Mouse (Mus musculus) granulocyte monocyte progenitor cell, adult 5-6 weeks (primary cell): ENCODE measurements at regions not wholly inside any gene's neighbourhood (a gene's known extent, or its start where the extent isn't known, plus 50 kb on each side); places are given as distances from the start of the nearest gene placed in this dataset.
A peak's percentile ranks its signal among the peaks of the same experiment; 100 is the strongest.

Experiments
- ATAC-seq: replicated peaks from 2 replicates; pipeline ENCODE4 v1.8.0; 2016; ENCODE audit warnings: mild to moderate bottlenecking, moderate TSS enrichment, inconsistent platforms; ENCODE audit not compliant: poor library complexity, severe bottlenecking

DNA sequence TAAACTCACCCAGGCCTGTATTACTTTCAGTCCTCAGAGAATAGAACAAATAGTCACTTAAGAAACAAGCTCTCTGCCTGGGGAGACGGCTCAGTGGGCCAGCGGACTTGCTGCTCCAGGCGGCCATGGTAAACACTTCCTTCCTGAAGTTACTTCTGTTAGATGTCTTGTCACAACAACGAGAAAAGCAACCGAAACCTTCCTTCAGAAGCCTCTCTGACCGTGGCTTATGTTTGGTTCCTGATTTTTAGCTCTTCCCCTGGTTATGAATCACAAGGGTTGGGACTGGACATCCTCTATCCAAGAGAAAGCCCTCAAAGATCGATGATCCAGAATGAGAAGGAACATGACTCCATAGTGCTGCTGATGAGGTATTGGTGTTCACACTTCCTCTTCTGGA, 73.5 kb downstream of the Dyrk2 start:
- ATAC-seq = peak; percentile 92

DNA sequence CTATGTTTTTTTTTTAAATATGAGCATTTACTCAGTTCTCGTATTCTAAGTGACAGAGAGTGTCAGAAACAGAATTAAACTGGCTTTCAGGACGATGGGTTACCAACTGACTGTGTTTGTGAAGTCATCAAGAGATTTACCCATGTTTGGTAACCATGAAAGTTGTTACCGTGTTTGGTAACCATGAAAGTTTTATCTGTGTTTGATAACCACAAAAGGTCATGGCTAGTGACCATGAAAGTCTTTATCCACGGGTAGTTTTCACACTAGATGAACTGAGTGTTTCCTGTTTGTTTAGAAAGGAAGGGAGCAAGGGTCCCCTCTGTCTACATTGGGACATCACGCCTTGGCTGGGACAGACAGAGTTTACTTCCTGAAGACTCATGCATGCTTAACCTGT, 72.8 kb downstream of the Dyrk2 start:
- ATAC-seq = peak; percentile 36

DNA sequence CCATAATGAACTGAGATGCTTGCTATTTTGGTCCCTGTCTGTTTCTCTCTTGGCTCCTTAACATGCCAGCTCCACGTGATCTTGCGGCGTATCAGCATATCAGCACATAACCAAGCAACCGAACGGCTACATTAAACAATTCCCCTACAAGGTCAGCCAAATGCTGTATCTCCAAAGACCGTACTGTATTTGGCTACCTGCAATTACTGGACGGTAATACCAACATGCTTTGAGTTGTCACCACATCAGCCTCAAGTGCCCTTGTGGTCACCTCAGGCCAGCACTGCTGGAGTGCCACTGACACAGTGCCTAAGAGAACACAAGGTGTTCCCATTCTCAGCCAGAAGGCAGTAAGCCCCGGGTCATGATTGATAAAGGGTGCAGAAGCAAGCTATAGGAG, 70.2 kb downstream of the Dyrk2 start:
- no peak for ATAC-seq

DNA sequence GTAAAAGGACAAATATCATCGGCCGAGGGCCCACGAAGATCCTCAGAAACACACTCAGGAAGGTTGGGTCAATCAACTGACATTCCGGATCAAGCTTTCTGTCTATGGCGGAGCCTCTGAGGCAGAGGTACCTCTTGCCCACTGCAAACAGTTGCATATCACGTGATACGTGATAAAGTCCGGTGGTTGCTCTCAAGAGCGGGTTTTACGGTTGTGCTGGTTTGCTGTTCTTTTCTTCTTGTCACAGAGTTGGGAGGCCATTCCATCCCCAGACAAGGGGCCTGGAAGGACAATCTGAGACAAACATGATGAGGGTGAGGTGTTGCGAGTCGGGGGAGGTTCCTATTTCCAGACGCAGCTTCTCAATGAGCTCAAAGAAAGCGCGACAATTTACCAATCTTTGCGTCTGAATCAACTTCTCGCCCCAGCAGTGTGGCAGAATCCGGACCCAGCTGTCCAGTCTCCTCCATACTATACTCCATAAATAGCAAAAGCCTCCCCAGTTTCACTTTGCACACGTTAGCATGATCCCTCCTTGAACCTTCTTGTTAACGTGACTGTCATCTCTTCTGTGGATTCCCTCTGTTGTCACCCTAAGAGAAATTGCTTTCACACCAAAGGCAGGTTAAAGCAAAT, 66.0 kb downstream of the Dyrk2 start:
- ATAC-seq = no peak; the same call in 1 of the 2 replicates

DNA sequence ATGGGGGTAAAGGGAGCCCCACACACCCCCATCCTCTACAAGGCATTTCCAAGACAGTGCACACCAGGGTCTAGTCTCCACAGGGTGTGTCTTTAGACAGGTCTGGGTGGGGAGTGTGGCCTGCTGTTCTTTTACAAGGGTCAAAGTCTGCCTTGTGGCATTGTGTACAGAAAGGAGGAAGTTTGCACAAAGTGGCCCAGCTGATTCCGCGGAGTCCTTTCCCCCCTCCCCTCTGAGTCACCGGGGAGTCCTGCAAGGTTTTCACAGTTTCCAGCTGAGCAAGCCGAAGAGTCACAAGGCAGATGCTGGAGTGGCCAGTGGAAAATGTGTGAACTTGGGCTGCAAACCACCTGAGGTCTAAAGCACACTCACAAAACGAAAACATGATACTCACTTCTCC, 65.4 kb downstream of the Dyrk2 start:
- ATAC-seq = peak; percentile 99
